Mouse (Mus musculus): ENCODE measurements around the gene C1qtnf5. TPM values are rescaled to one million over a fixed set of nuclear protein-coding genes. Genes with fewer than 3 reads are reported as not detected.

C1qtnf5 gene
- total RNA-seq, 2 experiments from 2014 or later = 15.1 to 19.3 TPM

GRCm38 (mm10) chr9:44124317-44124716 is 17.3 kb downstream of the C1qtnf5 start:
- intact Hi-C loops (cut with DNase I) = loop anchor here (5.0 to 10.0 kb wide), 2 partner anchors 110 to 137 kb away; partner anchors contain the start of gene Cbl

GRCm38 (mm10) chr9:44125026-44125425 is 18.0 kb downstream of the C1qtnf5 start:
- intact Hi-C loops (cut with DNase I) = loop anchor here (5.0 to 10.0 kb wide), 2 partner anchors 110 to 267 kb away; partner anchors contain the start of gene Cbl
- no peak for DNase-seq (ENCODE audit: low spot score in 2 of 2)

More at GRCm38 (mm10) chr9:44124317-44124716, 17.3 kb downstream of the C1qtnf5 start:
- DNase-seq (ENCODE audit: low spot score in 2 of 2) = no peak

- peak; percentile 64 to 83 for DNase-seq (ENCODE audit: low spot score in 2 of 2)
- intact Hi-C loops (cut with DNase I) = loop anchor here (5.0 to 10.0 kb wide), 2 partner anchors 109 to 267 kb away; partner anchors contain the start of gene Cbl
Measured at GRCm38 (mm10) chr9:44125546-44126428, 18.7 kb downstream of the C1qtnf5 start.

- intact Hi-C loops (cut with DNase I) = loop anchor here (5.0 to 10.0 kb wide), 2 partner anchors 108 to 266 kb away; partner anchors contain the start of gene Cbl
- no peak for DNase-seq (ENCODE audit: low spot score in 2 of 2)
Measured at GRCm38 (mm10) chr9:44126746-44127145, 19.7 kb downstream of the C1qtnf5 start.

GRCm38 (mm10) chr9:44127351-44127801 is 20.3 kb downstream of the C1qtnf5 start:
- intact Hi-C loops (cut with DNase I) = loop anchor here (5.0 to 10.0 kb wide), 2 partner anchors 107 to 265 kb away; partner anchors contain the start of gene Cbl

GRCm38 (mm10) chr9:44129633-44130032 is 22.6 kb downstream of the C1qtnf5 start:
- intact Hi-C loops (cut with DNase I) = loop anchor here (5.0 to 10.0 kb wide), 2 partner anchors 105 to 263 kb away; partner anchors contain the start of gene Cbl
- DNase-seq (ENCODE audit: low spot score in 2 of 2) = no peak

More at GRCm38 (mm10) chr9:44127351-44127801, 20.3 kb downstream of the C1qtnf5 start:
- no peak for DNase-seq (ENCODE audit: low spot score in 2 of 2)

- no peak for DNase-seq (ENCODE audit: low spot score in 2 of 2)
- intact Hi-C loops (cut with DNase I) = no loop called here
Measured at GRCm38 (mm10) chr9:44130034-44130433, 23.0 kb downstream of the C1qtnf5 start.

DNA sequence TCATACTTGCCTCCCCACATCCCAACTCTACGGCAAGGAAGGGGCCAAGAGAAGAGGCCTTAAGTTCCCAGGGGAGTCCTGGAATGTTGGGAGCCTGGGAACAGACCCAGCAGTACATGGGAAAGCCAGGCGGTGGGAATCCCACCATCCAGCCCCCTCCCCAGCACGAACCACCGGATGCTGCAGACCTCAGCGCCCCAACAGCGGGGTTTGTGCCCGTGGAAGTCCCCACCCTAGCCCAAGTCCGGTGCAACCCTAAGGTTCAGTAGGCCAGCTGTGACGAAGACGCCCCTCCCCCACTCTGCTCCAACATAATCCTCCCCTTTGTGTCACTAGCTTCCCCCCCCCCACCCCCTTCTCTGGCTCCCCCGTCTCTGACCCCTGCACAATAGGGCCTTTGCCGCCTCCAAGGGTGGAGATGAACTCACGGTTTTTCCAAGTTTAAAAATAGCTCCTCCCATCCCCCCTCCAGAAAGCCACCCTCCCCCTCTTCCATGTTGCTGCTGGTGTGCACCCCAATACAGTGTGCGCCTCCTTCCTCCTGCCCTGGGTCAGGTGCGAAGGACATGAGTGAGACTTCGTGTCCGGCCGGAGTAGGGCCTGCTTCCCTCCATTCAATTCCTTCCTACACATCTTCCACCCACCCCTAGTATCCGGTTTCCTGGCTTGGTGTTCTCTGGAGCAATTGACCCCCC is 23.7 kb downstream of the C1qtnf5 start:
- intact Hi-C loops (cut with DNase I) = no loop called here
- DNase-seq (ENCODE audit: low spot score in 2 of 2) = no peak

GRCm38 (mm10) chr9:44131276-44131590 is 24.2 kb downstream of the C1qtnf5 start:
- DNase-seq (ENCODE audit: low spot score in 2 of 2) = no peak
- intact Hi-C loops (cut with DNase I) = no loop called here

GRCm38 (mm10) chr9:44132200-44132599 is 25.2 kb downstream of the C1qtnf5 start:
- intact Hi-C loops (cut with DNase I) = no loop called here
- DNase-seq (ENCODE audit: low spot score in 2 of 2) = no peak

GRCm38 (mm10) chr9:44133287-44133686 is 26.2 kb downstream of the C1qtnf5 start:
- intact Hi-C loops (cut with DNase I) = no loop called here
- no peak for DNase-seq (ENCODE audit: low spot score in 2 of 2)

- DNase-seq (ENCODE audit: low spot score in 2 of 2) = no peak
- intact Hi-C loops (cut with DNase I) = no loop called here
Measured at GRCm38 (mm10) chr9:44134101-44134850, 27.2 kb downstream of the C1qtnf5 start, which contains the start of gene Mcam. Gene Mcam, plus strand, starts transcription at chr9:44134469.

- intact Hi-C loops (cut with DNase I) = no loop called here
- DNase-seq (ENCODE audit: low spot score in 2 of 2) = no peak
Measured at GRCm38 (mm10) chr9:44134851-44135730, 28.0 kb downstream of the C1qtnf5 start.

GRCm38 (mm10) chr9:44135731-44136411 is 28.8 kb downstream of the C1qtnf5 start:
- no peak for DNase-seq (ENCODE audit: low spot score in 2 of 2)
- intact Hi-C loops (cut with DNase I) = no loop called here

DNA sequence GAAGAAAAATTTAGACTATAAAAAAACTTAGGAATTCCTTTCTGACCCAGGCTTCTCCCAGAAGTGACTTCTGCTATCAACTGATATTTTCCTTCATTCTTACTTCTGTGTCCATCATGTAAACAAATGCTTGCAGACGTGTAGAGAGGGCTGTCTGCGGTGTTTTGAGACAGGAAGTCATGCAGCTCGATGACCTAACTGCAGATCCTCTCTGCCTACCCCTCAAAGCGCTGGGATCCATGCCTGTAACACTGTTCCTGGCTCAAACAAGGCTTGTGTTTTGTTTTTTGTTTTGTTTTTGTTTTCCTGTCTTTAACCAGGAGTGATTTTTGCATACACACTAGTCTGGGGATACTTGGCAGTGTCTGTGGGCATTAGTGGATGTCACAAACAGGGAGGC is 30.8 kb downstream of the C1qtnf5 start:
- no peak for DNase-seq (ENCODE audit: low spot score in 2 of 2)
- intact Hi-C loops (cut with DNase I) = no loop called here

DNA sequence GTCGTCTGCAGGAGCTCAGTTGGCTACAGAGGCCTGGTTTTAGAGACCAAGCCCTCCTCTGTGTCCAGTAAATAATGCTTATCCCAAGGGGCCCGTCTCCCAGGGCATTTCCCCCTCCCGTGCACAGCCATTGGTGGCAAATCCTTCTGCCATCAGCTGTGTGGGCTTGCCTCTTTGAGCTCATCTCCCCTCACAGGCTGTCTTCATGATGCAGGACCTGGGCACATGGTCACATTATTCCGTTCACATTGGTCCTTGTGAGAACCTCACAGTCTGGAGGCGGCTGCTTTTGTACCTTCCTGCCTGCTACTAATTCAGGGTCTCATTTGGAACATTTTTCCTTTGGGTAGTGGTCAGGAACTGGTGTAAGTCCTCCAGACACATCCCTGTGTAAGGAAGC is 34.9 kb downstream of the C1qtnf5 start:
- intact Hi-C loops (cut with DNase I) = no loop called here
- no peak for DNase-seq (ENCODE audit: low spot score in 2 of 2)

GRCm38 (mm10) chr9:44143421-44143820 is 36.4 kb downstream of the C1qtnf5 start:
- intact Hi-C loops (cut with DNase I) = no loop called here
- DNase-seq (ENCODE audit: low spot score in 2 of 2) = no peak
